ENCODE assay signal across 8 mouse cellular contexts in the genomic region with DNA sequence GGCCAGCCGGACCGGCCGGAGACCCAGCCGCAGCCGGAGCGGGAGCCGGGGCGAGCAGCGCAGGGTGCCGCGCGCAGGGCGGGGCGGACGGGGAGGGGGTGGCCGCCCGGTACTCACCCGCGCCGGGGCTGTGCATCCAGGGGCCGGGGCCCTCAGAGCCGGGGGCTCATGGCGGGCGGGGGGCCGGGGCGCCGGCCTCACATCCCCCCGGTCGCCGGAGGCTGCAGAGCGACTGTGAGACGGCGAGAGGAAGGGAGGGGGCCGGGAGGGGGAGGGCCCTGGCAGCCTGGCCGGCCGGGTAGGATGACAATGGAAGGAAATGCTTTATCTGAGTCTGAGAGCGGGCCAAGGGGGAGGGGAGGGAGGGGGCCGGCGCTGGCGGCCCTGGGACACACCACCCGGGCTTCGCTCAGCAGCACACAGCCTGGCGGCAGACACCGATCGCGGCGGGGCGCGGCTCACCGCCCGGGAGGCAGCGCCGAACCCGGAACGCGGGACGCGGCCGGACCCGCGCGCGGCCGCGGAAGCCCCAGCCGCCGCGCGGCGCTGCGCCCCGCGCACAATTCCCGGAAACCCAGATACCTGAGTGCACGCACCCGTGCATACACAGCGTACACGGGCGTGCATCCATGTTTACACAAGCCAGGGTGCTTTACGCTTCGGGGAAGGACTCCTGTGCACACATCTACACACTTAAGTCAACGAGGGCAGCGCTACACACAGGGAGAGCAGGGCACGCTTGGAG. TPM values are rescaled to one million over a fixed set of nuclear protein-coding genes. Genes with fewer than 3 reads are reported as not detected.
DNase-seq lines count a peak whose midpoint lies in the region; ATAC-seq lines count a peak whose summit lies in the region.

No protein-coding gene starts in this region.

- peak overlapping the region; percentile 90 for H3K9ac ChIP-seq in hindbrain, embryonic 16.5 days (ENCODE audit: low read depth, low read length)
- H3K9ac ChIP-seq in midbrain, embryonic 15.5 days = peak overlapping the region; percentile 99
- H3K9ac ChIP-seq in stomach, embryonic 16.5 days (ENCODE audit: low read length) = peak overlapping the region; percentile 98

- H3K4me3 ChIP-seq in hindbrain, embryonic 16.5 days (ENCODE audit: low read length) = peak overlapping the region; percentile 88
- peak overlapping the region; percentile 87 for H3K4me3 ChIP-seq in midbrain, embryonic 15.5 days
- H3K4me3 ChIP-seq in stomach, embryonic 16.5 days (replicated peaks; ENCODE audit: low read length) = peak overlapping the region; percentile 78

- no peaks in the 10 kb centered on the region for H3K9me3 ChIP-seq in hindbrain, embryonic 16.5 days (ENCODE audit: control insufficient read depth, low read length)
- no peaks in the 10 kb centered on the region for H3K9me3 ChIP-seq in midbrain, embryonic 15.5 days
- H3K9me3 ChIP-seq in stomach, embryonic 16.5 days (replicated peaks; ENCODE audit: control insufficient read depth, low read length) = no peaks in the 10 kb centered on the region

- peak; percentile 88 for ATAC-seq in hindbrain, embryonic 16.5 days
- ATAC-seq in midbrain, embryonic 15.5 days (replicated peaks) = peak; percentile 87
- ATAC-seq in stomach, embryonic 16.5 days (ENCODE audit: insufficient read depth, low FRiP score) = peak; percentile 88

- H3K4me2 ChIP-seq in hindbrain, embryonic 16.5 days (ENCODE audit: low read length) = peak overlapping the region; percentile 81
- peak overlapping the region; percentile 84 for H3K4me2 ChIP-seq in midbrain, embryonic 15.5 days
- H3K4me2 ChIP-seq in stomach, embryonic 16.5 days (ENCODE audit: low read depth, low read length) = peak overlapping the region; percentile 70

- 1% methylated on average over 58 of the region's 84 CpGs for WGBS in hindbrain, embryonic 16.5 days
- WGBS in midbrain, embryonic 15.5 days = under 1% methylated on average over 56 of the region's 84 CpGs
- under 1% methylated on average over 69 of the region's 84 CpGs for WGBS in stomach, embryonic 16.5 days

- DNase-seq in ovary, adult 18-20 months (ENCODE audit: low spot score) = peak; percentile 53
- DNase-seq in ovary, postnatal 14 days (ENCODE audit: low spot score) = no peak
- DNase-seq in cerebellum, adult 9-10 months = peak; percentile 79
- peak; percentile 65 for DNase-seq in forelimb bud, embryonic 11.5 days (ENCODE audit: low read depth, low spot score)
- peak; percentile 77 for DNase-seq in liver

- peak overlapping the region; percentile 97 for H3K27ac ChIP-seq in hindbrain, embryonic 16.5 days (ENCODE audit: low read depth, low read length)
- H3K27ac ChIP-seq in midbrain, embryonic 15.5 days = peak overlapping the region; percentile 96
- peak overlapping the region; percentile 96 for H3K27ac ChIP-seq in stomach, embryonic 16.5 days (ENCODE audit: low read length)

- H3K36me3 ChIP-seq in hindbrain, embryonic 16.5 days (ENCODE audit: control insufficient read depth, insufficient read depth, low read length) = no peaks in the 10 kb centered on the region
- H3K36me3 ChIP-seq in midbrain, embryonic 15.5 days (replicated peaks) = no peaks in the 10 kb centered on the region
- H3K36me3 ChIP-seq in stomach, embryonic 16.5 days (ENCODE audit: control insufficient read depth, insufficient read depth, low read length) = no peaks in the 10 kb centered on the region

- H3K27me3 ChIP-seq in hindbrain, embryonic 16.5 days (replicated peaks; ENCODE audit: control insufficient read depth, insufficient read depth, low read length) = no peaks in the 10 kb centered on the region
- no peaks in the 10 kb centered on the region for H3K27me3 ChIP-seq in midbrain, embryonic 15.5 days (replicated peaks)
- H3K27me3 ChIP-seq in stomach, embryonic 16.5 days (ENCODE audit: control insufficient read depth, insufficient read depth, low read length) = no peaks in the 10 kb centered on the region

- H3K4me1 ChIP-seq in hindbrain, embryonic 16.5 days (ENCODE audit: control insufficient read depth, insufficient read depth, low read depth, low read length) = peaks cover 30% of the 10 kb centered on the region
- peaks cover 53% of the 10 kb centered on the region for H3K4me1 ChIP-seq in midbrain, embryonic 15.5 days
- peaks cover 36% of the 10 kb centered on the region for H3K4me1 ChIP-seq in stomach, embryonic 16.5 days (ENCODE audit: control insufficient read depth, insufficient read depth, low read length)

RNA-seq across cellular contexts. Expression of gene Hdac7, which starts 12.9 kb away (rescaled TPM):
- polyA plus RNA-seq in hindbrain, embryonic 16.5 days (2015; fragmentation: Nextera tagmentation; extraction: Ambion mirVana) = 25.2 and 27.4 TPM in 2 replicates
- polyA plus RNA-seq in midbrain, embryonic 15.5 days (2015; fragmentation: Nextera tagmentation; extraction: Ambion mirVana) = 31.8 and 34.5 TPM in 2 replicates
- 20.4 and 23.2 TPM in 2 replicates for polyA plus RNA-seq in stomach, embryonic 16.5 days (2015; fragmentation: Nextera tagmentation; extraction: Ambion mirVana)

RNA-seq across cellular contexts. Expression of gene Slc48a1, which starts 53.1 kb away (rescaled TPM):
- 118 and 122 TPM in 2 replicates for polyA plus RNA-seq in hindbrain, embryonic 16.5 days (2015; fragmentation: Nextera tagmentation; extraction: Ambion mirVana)
- 85.7 and 90.1 TPM in 2 replicates for polyA plus RNA-seq in midbrain, embryonic 15.5 days (2015; fragmentation: Nextera tagmentation; extraction: Ambion mirVana)
- polyA plus RNA-seq in stomach, embryonic 16.5 days (2015; fragmentation: Nextera tagmentation; extraction: Ambion mirVana) = 36.5 and 39.3 TPM in 2 replicates
